Mouse (Mus musculus) neural tube, embryonic 12.5 days (tissue): ENCODE data around the gene Tubb1. TPM values are rescaled to one million over a fixed set of nuclear protein-coding genes. Genes with fewer than 3 reads are reported as not detected.

Experiments
- ATAC-seq: fragments of 200-750 bp; cut with Nextera tagmentation; 2 replicates; pipeline ENCODE4 v1.8.0; 2017; ENCODE audit warnings: low read depth, mild to moderate bottlenecking, moderate TSS enrichment, moderate library complexity; ENCODE audit not compliant: low FRiP score
- H3K27ac ChIP-seq: fragments of 300-500 bp; sonication (generic); 2 replicates; pipeline ENCODE4 v1.5.1; 2016
- H3K27me3 ChIP-seq: fragments of 300-500 bp; sonication (generic); replicated peaks from 2 replicates; pipeline ENCODE4 v1.6.1; 2016; ENCODE audit warnings: mild to moderate bottlenecking
- H3K36me3 ChIP-seq: fragments of 300-500 bp; sonication (generic); 2 replicates; pipeline ENCODE4 v1.6.1; 2016; ENCODE audit warnings: mild to moderate bottlenecking
- H3K4me1 ChIP-seq: fragments of 300-500 bp; sonication (generic); 2 replicates; pipeline ENCODE4 v1.6.1; 2016
- H3K4me2 ChIP-seq: fragments of 300-500 bp; sonication (generic); replicated peaks from 2 replicates; pipeline ENCODE4 v1.6.1; 2016; ENCODE audit warnings: mild to moderate bottlenecking
- H3K4me3 ChIP-seq: fragments of 300-500 bp; sonication (generic); 2 replicates; pipeline ENCODE4 v1.5.1; 2016
- H3K9ac ChIP-seq: fragments of 300-500 bp; sonication (generic); 2 replicates; pipeline ENCODE4 v1.6.1; 2016; ENCODE audit warnings: mild to moderate bottlenecking
- H3K9me3 ChIP-seq: fragments of 300-500 bp; sonication (generic); 2 replicates; pipeline ENCODE4 v1.6.1; 2016; ENCODE audit warnings: mild to moderate bottlenecking
- WGBS: fragments of 180-500 bp; shearing (Covaris S2); methylation state at CpG from one replicate; pipeline ENCODE4 v1.1.7; 2016; 5-methylcytosine and 5-hydroxymethylcytosine counted together
- polyA plus RNA-seq: library from polyadenylated mRNA; unstranded; fragments of >200 nt; fragmentation: Nextera tagmentation; extraction: Ambion mirVana; gene quantifications from 2 replicates; pipeline ENCODE4 v1.2.1, GENCODE M21; 2016

The Tubb1 gene
- polyA plus RNA-seq, result 2.7 and 3.4 TPM in 2 replicates

GRCm38 (mm10) chr2:174450353-174450752 is at the start of gene Tubb1:
TSS of gene Tubb1 (plus strand) at chr2:174450695.
- WGBS, result 79% methylated on average over 4 of the region's 4 CpGs

DNA sequence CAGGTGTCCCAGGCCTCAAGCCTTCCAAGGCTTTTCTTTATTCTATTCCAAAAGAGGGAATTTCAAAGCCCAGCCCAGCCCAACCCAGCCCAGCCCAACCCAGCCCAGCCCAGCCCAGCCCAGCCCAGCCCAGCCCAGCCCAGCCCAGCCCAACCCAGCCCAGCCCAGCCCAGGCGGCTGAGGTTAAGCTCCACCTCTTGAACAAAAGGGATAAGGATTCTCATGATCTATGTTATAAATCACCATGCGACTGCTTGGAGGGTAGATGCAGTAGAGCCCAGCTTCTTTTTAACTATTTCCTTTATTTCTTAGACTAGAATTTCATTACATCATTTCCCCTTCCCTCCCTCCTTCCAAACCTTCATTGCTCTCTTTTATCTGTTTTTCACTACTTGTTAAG is 40.3 kb upstream of the Tubb1 start:
- no peaks in the 10 kb centered on the region for H3K4me1 ChIP-seq
- WGBS, result 42% methylated on average over 2 of the region's 2 CpGs

More at GRCm38 (mm10) chr2:174450353-174450752, at the start of gene Tubb1:
- H3K27ac ChIP-seq, result no peak within 1 kb of the TSS
- no peak within 1 kb of the TSS for H3K9ac ChIP-seq
- H3K4me3 ChIP-seq, result no peak within 1 kb of the TSS
- H3K4me1 ChIP-seq, result no peaks in the 10 kb centered on the region
- H3K4me2 ChIP-seq, result no peak within 1 kb of the TSS
- no peaks in the 10 kb centered on the region for H3K36me3 ChIP-seq
- H3K9me3 ChIP-seq, result no peaks in the 10 kb centered on the region
- no peak for ATAC-seq
- H3K27me3 ChIP-seq, result no peaks in the 10 kb centered on the region

GRCm38 (mm10) chr2:174413127-174413526 is 37.4 kb upstream of the Tubb1 start:
- no peak overlapping the region for H3K4me3 ChIP-seq
- ATAC-seq, result no peak
- no peaks in the 10 kb centered on the region for H3K27me3 ChIP-seq
- H3K27ac ChIP-seq, result no peak overlapping the region
- H3K36me3 ChIP-seq, result no peaks in the 10 kb centered on the region
- WGBS, result 81% methylated on average over 7 of the region's 7 CpGs
- H3K9ac ChIP-seq, result no peak overlapping the region
- H3K4me1 ChIP-seq, result peaks cover 12% of the 10 kb centered on the region
- no peaks in the 10 kb centered on the region for H3K9me3 ChIP-seq
- no peak overlapping the region for H3K4me2 ChIP-seq

More for the DNA sequence above, 40.3 kb upstream of the Tubb1 start:
- H3K9ac ChIP-seq, result no peak overlapping the region
- H3K27ac ChIP-seq, result no peak overlapping the region
- H3K9me3 ChIP-seq, result no peaks in the 10 kb centered on the region
- no peaks in the 10 kb centered on the region for H3K36me3 ChIP-seq
- ATAC-seq, result no peak
- H3K27me3 ChIP-seq, result no peaks in the 10 kb centered on the region
- no peak overlapping the region for H3K4me2 ChIP-seq
- H3K4me3 ChIP-seq, result no peak overlapping the region

- peak overlapping the region; percentile 83; the same call in 1 of the 2 replicates for H3K4me2 ChIP-seq
- ATAC-seq, result no peak
Observed at GRCm38 (mm10) chr2:174415001-174415730, 35.3 kb upstream of the Tubb1 start.

GRCm38 (mm10) chr2:174415731-174416310 is 34.7 kb upstream of the Tubb1 start, which contains the start of gene Nelfcd:
TSS of gene Nelfcd (plus strand) at chr2:174415804.
- Histone ChIP-seq H3K4me3 (peak within 1 kb of the TSS; percentile 96), H3K27ac (no peak within 1 kb of the TSS), H3K4me1 (peaks cover 12% of the 10 kb centered on the region), H3K36me3 (peaks cover 13% of the 10 kb centered on the region), H3K4me2 (peak within 1 kb of the TSS; percentile 83), H3K9me3 (no peaks in the 10 kb centered on the region), H3K9ac (peak within 1 kb of the TSS; percentile 82), H3K27me3 (no peaks in the 10 kb centered on the region)
- WGBS, result under 1% methylated on average over 40 of the region's 40 CpGs
- peak; percentile 94 for ATAC-seq

More at GRCm38 (mm10) chr2:174415001-174415730, 35.3 kb upstream of the Tubb1 start:
- H3K9me3 ChIP-seq, result no peaks in the 10 kb centered on the region
- H3K4me3 ChIP-seq, result peak overlapping the region; percentile 96
- H3K27ac ChIP-seq, result no peak overlapping the region
- no peak overlapping the region for H3K9ac ChIP-seq
- H3K27me3 ChIP-seq, result no peaks in the 10 kb centered on the region
- 47% methylated on average over 18 of the region's 18 CpGs for WGBS
- H3K36me3 ChIP-seq, result peaks cover 7% of the 10 kb centered on the region
- H3K4me1 ChIP-seq, result peaks cover 12% of the 10 kb centered on the region

DNA sequence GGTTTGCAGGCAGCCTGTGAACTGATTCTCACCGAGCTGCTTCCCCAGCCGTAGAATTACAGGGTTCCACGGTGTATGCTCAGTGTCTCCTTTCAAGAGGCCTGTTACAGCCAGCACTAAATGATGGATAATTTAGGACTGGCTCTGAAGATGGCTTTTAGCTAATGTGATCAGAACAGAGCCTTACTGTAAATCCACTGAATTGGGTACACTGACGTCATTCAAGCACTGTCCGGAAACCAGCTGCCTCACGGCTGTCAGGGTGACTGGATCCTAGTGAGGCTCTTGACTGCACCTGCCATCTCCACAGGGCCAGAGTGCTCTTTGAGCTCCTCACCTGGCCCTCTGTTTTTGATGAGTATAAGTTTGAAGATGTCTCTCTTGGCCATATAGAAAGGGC is 29.4 kb upstream of the Tubb1 start:
- no peak overlapping the region for H3K4me2 ChIP-seq
- H3K4me3 ChIP-seq, result no peak overlapping the region
- no peak overlapping the region for H3K9ac ChIP-seq
- 84% methylated on average over 6 of the region's 6 CpGs for WGBS
- H3K36me3 ChIP-seq, result peaks cover 66% of the 10 kb centered on the region
- peaks cover 10% of the 10 kb centered on the region for H3K4me1 ChIP-seq
- H3K27ac ChIP-seq, result no peak overlapping the region
- no peaks in the 10 kb centered on the region for H3K27me3 ChIP-seq
- no peak for ATAC-seq
- H3K9me3 ChIP-seq, result no peaks in the 10 kb centered on the region

DNA sequence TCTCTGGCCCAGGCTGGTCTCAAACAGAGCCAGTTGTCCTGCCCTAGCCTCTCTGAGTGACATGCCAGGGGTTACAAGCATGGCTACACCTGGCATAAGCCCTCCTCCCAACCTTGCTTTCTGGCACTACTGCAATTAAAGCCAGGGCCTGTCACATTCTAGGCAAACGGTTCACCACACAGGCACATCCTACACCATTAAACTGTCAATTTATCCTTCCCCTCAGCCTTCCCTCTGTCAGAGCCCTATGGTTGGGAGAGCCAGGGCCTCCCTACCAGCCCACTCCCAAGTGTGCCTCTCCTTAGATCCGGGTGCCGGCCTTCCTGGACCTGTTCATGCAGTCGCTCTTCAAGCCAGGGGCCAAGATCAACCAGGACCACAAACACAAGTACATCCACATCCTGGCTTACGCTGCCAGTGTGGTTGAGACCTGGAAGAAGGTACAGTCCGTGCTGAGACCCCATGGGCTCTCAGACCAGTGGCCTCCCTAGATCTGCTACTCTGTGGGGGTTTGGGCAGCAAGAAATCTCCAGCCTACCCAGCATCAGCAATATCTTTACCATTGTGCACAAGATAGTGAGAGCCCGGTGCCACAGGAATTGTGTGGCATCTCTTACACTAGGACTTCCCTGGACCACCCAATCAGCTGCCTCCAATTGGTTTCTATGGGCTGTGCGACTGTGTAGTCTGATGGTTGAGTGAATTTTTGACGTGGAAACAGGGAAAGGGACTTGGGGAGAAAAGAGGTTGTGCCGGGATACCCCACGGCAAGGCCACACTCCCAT is 26.0 kb upstream of the Tubb1 start:
- H3K4me1 ChIP-seq, result no peaks in the 10 kb centered on the region
- H3K36me3 ChIP-seq, result peaks cover 100% of the 10 kb centered on the region
- ATAC-seq, result no peak
- no peak overlapping the region for H3K4me3 ChIP-seq
- no peak overlapping the region for H3K27ac ChIP-seq
- H3K9ac ChIP-seq, result no peak overlapping the region
- H3K27me3 ChIP-seq, result no peaks in the 10 kb centered on the region
- H3K4me2 ChIP-seq, result no peak overlapping the region
- H3K9me3 ChIP-seq, result no peaks in the 10 kb centered on the region
- 93% methylated on average over 11 of the region's 11 CpGs for WGBS

DNA sequence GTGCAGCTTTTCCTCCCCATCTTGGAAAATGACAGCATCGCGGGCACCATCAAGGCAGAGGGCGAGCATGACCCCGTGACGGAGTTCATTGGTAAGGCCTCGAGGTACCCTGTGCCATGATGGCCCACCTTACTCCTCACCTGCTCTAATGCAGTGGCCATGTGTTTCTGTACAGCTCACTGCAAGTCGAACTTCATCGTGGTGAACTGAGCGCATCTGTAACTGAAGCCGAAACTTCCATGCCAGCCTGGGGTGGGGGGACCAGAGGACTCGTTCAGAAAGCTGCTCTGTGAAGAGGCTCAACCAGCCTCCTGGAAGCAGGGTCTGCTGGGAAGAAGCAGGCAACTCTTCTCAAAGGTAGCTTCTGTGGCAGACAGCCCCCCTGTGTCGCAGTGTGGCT is 23.6 kb upstream of the Tubb1 start:
- Histone ChIP-seq H3K4me3 (no peak overlapping the region), H3K4me1 (no peaks in the 10 kb centered on the region), H3K9ac (no peak overlapping the region), H3K36me3 (peaks cover 77% of the 10 kb centered on the region), H3K4me2 (no peak overlapping the region), H3K9me3 (no peaks in the 10 kb centered on the region), H3K27me3 (no peaks in the 10 kb centered on the region), H3K27ac (no peak overlapping the region)
- 94% methylated on average over 12 of the region's 12 CpGs for WGBS
- ATAC-seq, result no peak

GRCm38 (mm10) chr2:174428076-174428835 is 22.2 kb upstream of the Tubb1 start:
- Histone ChIP-seq H3K36me3 (peaks cover 66% of the 10 kb centered on the region), H3K4me1 (no peaks in the 10 kb centered on the region), H3K27ac (no peak overlapping the region), H3K4me3 (no peak overlapping the region), H3K4me2 (no peak overlapping the region), H3K9me3 (no peaks in the 10 kb centered on the region), H3K27me3 (no peaks in the 10 kb centered on the region), H3K9ac (no peak overlapping the region)
- 84% methylated on average over 18 of the region's 18 CpGs for WGBS
- ATAC-seq, result no peak

DNA sequence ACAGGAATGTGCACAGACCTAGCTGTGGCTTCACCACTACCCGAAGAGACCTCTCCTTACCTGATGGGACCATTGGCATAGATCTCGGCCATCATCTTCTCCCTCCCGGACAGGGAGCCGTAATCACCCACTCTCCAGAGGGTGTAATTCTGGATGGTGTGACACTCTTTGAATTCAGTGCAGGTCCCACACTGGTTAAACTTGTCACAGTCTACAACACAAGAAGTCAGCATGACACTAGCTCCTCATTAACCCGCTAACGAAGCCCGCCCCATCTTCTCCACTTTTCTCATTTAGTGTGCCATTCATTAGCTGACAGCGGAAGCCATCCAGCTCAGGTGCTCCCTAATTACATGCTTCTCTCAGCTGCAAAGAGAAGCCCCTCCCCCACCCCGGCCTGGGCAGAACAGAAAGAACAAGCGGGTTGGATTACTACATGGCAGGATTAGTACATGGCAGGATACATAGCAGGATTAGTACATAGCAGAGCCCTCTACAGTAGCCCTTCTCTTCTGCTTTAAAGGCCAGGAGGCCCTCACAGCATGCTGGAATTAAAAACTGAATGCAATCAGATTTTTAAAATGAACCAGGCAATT is 21.4 kb upstream of the Tubb1 start:
- no peak overlapping the region for H3K27ac ChIP-seq
- peaks cover 57% of the 10 kb centered on the region for H3K36me3 ChIP-seq
- 85% methylated on average over 10 of the region's 10 CpGs for WGBS
- H3K9me3 ChIP-seq, result no peaks in the 10 kb centered on the region
- H3K4me1 ChIP-seq, result no peaks in the 10 kb centered on the region
- no peak overlapping the region for H3K9ac ChIP-seq
- H3K27me3 ChIP-seq, result no peaks in the 10 kb centered on the region
- H3K4me3 ChIP-seq, result no peak overlapping the region
- H3K4me2 ChIP-seq, result no peak overlapping the region
- ATAC-seq, result peak; percentile 33; the same call in 1 of the 2 replicates

DNA sequence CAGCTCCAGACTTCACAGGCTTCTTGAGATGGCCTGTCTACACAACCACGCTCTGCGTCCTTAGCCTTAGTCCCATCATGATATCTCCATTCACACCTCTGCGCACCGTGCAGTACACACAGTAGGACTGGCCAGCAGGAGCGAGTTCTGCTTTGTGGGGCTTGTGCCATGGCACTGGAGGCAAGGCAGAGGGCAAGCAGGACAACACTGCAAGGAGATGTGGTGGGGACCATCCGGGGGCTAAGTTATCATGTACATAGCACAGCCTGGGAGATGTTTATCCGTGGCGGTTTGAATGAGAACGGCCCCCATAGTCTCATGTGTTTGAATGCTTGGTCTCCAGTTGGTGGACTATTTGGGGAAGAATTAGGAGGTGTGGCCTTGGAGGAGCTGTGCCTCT is 15.6 kb upstream of the Tubb1 start:
- no peak overlapping the region for H3K4me3 ChIP-seq
- H3K27me3 ChIP-seq, result no peaks in the 10 kb centered on the region
- no peaks in the 10 kb centered on the region for H3K9me3 ChIP-seq
- H3K4me2 ChIP-seq, result no peak overlapping the region
- 95% methylated on average over 9 of the region's 9 CpGs for WGBS
- H3K36me3 ChIP-seq, result peaks cover 9% of the 10 kb centered on the region; the same call in 1 of the 2 replicates
- peaks cover 16% of the 10 kb centered on the region for H3K4me1 ChIP-seq
- H3K27ac ChIP-seq, result no peak overlapping the region
- no peak overlapping the region for H3K9ac ChIP-seq
- no peak for ATAC-seq
